Mouse (Mus musculus): ENCODE measurements around the gene Zxdc.

Gene Zxdc
- long read RNA-seq, experiment 1, full-length matches to known transcripts: 1 of 6 reads
- long read RNA-seq, experiment 1, partial matches to known transcripts: 5 of 6 reads
- long read RNA-seq, experiment 1, other reads (novel, unspliced or antisense): 0 of 6 reads
- long read RNA-seq, experiment 2, full-length matches to known transcripts: 1 of 7 reads
- long read RNA-seq, experiment 2, partial matches to known transcripts: 5 of 7 reads
- long read RNA-seq, experiment 2, other reads (novel, unspliced or antisense): 1 of 7 reads

DNA sequence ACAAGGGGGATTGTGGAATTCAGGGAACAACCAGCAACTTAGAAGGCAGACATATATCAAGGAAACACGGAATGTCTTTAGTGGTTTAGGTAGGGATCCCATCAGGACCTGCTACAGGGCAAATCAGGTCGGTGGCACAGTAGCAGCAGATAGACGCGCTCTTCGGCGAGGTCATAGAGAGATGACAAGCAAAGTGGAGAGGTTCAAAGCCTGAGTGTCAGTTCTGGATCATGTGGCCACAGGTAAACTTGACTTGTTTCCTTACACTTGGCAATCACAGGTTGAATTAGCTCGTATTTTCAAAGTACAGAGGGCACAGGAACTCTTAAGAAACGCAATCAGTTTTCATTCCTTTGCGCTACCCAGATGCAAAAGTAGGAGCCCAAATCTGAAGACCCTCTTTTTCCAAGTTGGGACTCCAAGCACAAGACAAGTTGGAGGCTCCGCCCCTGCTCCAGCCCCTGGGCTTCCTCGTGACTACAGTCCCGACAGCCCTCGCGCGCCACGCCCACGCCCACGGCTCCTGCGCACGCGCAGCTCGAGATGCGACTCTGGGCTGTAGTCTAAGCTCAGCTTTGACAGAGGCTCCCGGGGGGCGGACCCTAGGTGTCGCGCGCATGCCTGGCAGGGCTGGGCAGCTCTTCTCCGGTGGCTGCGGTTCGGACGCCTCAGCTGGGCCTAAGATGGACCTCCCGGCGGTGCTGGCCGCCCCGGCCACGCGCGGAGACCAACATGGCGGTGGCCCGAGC is at the start of gene Zxdc:
Gene Zxdc (plus strand): TSS at position 517 of the 749 bp plus-strand sequence.
- intact Hi-C loops (cut with DNase I): no loop called here

- intact Hi-C loops (cut with DNase I): loop anchor here (10.0 kb wide), 1 partner anchor 636 kb away; no protein-coding TSS in a partner anchor
These were observed 48.9 kb upstream of the Zxdc start for GRCm38 (mm10) chr6:90320429-90320828.

DNA sequence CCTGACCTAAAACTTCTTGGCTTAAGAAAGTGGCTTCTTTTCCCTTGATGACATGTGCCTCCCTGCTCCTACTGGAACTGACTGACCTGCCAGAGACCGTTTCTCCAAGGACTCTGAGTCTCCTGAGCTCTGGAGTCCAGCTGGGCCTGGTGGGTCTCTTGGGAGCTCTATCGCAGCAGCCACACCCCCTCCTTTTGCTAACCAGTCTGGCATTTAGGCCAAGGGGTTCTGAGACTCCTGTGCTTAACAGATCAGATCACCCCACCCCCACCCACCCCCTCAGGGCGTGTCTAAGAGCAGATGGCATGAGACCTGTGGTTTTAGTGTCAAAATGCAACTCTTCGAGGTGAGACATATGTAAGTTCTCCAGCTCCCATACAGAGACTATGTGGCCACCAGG is 47.5 kb upstream of the Zxdc start:
- intact Hi-C loops (cut with DNase I): loop anchor here (10.0 kb wide), 1 partner anchor 637 kb away; no protein-coding TSS in a partner anchor

DNA sequence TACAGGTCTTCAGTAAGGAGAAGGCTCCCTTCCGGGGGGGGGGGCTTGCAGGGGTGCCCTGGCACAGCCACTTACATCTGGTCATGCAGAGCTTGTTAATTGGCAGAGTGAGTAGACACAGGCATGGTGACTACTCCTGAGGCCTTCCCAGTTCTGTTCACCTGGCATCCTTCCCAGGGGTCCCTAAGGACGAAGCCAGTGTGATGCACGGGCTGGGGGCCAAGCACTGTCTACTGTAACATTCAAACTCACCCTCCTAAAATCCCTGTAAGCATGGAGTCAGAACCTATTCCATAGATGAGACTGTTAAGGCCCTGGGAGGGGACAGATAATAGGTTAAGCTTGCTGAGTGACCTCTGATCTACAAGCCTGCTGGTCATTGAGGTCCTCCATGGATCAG is 45.3 kb upstream of the Zxdc start:
- intact Hi-C loops (cut with DNase I): loop anchor here (10.0 kb wide), 1 partner anchor 639 kb away; no protein-coding TSS in a partner anchor

- intact Hi-C loops (cut with DNase I): loop anchor here (10.0 kb wide), 1 partner anchor 640 kb away; no protein-coding TSS in a partner anchor
These were observed 44.8 kb upstream of the Zxdc start for GRCm38 (mm10) chr6:90324463-90324862.

- intact Hi-C loops (cut with DNase I): loop anchor here (10.0 kb wide), 1 partner anchor 640 kb away; no protein-coding TSS in a partner anchor
These were observed 44.3 kb upstream of the Zxdc start, which contains the start of gene Chst13 for GRCm38 (mm10) chr6:90324991-90325390. Gene Chst13 (minus strand): TSS chr6:90325185.

- intact Hi-C loops (cut with DNase I): loop anchor here (10.0 kb wide), 1 partner anchor 643 kb away; no protein-coding TSS in a partner anchor
These were observed 41.6 kb upstream of the Zxdc start for GRCm38 (mm10) chr6:90327670-90328069.

GRCm38 (mm10) chr6:90329953-90330352 is 39.3 kb upstream of the Zxdc start:
- intact Hi-C loops (cut with DNase I): loop anchor here (10.0 kb wide), 1 partner anchor 645 kb away; no protein-coding TSS in a partner anchor

DNA sequence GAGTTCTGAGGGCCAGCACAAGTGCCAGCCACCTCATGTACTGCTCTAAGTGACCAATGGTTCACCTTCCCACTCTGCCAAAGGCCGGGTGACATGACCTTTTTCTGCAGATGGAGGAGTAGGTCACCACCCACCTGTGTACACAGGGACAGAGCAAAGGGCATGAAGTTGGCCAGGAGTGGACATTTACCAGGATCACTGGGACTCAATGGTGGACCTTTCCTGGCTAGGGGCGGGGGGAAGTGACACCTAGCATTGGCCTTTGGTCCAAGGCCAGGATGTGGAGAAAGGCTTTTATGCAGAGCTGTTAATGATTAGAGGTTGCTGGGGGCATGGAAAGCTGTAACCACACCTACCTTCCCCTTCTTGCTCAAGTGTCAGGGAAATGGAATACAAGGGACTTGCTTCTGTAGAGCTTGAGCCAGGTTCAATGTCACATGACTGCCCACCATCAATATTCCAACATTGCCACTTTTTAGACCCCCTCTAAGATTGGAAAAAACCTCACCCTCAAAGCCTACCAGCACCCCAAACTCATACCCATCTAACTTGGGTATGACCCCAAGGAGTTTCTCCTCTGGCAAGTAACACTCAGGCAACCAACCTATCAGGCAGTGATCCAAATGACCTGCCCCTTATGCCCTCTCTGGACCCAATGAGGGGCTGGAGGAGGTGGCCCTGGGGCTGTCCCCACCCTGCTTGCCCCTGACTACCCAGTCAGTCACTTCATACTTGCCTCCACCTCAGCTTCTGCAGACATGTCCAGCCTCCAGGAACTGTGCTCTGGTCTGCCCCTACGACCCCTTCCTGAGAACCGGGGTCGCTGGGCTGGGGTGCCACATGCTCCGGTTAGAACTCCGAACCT is 36.5 kb upstream of the Zxdc start, which contains the start of gene Uroc1:
Gene Uroc1 (plus strand): TSS at position 724 of the 865 bp plus-strand sequence.
- intact Hi-C loops (cut with DNase I): no loop called here

DNA sequence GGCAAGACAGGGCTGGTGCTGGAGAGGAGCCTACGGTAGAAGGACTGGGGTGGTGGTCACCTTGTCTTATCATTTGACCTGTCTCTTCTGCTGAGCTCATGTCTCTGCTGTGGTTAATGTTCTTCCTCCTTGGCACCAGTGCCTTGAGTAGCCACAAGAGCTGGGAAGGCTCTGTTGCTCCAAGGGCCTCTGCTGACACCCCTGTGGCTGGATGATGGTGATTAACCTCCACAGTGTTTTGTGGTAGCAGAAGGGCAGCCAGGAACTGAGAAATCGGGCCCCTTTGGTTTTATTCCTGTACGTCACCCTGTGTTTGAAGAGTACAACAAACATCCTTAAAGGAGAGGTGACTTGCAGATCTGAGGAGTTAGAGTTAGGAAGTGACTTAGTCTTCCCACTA is 35.0 kb upstream of the Zxdc start:
- intact Hi-C loops (cut with DNase I): no loop called here

DNA sequence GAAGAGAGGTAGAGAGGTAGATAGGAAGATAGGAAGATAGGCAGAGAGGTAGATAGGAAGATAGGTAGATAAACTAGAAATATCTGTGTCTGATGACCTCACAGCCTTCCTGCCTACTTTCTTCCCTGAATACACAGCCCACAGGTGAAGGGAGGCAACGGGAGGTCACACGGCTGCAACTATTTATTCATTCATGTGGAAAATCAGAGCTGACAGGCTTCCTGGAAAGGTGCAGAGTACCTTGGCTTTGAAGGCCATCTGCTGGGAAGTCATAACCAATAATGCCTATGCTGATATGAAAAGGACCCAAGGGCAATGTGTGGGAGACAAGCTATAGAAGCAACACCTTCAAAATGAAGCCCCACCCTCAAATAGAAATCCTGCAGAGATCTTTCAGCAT is 26.9 kb upstream of the Zxdc start:
- intact Hi-C loops (cut with DNase I): no loop called here

DNA sequence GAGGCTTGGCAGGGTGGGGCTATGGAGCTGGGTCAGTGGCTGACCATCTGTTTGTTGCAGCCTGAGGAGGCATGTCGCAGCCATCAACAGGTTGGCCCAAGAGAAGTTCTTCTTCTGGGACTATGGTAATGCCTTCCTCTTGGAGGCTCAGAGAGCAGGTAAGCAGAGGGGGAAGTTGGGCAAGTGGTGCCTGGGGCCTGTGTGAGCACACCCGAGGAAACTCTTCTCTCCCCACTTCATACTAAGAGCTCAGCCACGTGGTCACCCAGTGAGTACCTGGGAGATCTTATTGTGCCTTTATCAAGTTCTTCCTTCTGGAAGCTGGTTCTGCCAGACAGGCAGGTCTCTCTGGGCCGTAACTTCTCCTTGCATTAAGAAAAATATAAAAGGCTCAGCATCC is 22.1 kb upstream of the Zxdc start:
- intact Hi-C loops (cut with DNase I): no loop called here

DNA sequence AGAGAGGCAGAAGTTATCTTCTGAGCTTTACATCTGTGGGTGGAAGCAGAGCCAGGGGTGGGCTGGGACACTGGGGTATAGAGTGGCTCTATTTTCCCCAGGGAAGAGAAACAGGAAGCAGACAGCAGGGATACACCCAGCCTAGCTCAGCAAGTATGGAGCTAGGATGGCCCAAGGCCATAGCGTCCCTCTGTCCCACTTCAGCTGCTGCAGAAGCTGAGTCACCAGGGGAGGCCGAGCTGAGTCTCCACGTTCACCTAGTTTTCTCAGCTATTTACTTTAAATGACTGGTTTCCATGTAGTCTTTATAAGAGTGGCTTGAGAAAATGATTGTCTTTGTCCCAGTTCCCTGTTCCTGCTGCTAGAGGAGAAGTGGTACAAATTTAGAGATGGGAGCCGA is 20.8 kb upstream of the Zxdc start:
- intact Hi-C loops (cut with DNase I): no loop called here

- intact Hi-C loops (cut with DNase I): no loop called here
These were observed 19.3 kb upstream of the Zxdc start for GRCm38 (mm10) chr6:90350011-90350410.

DNA sequence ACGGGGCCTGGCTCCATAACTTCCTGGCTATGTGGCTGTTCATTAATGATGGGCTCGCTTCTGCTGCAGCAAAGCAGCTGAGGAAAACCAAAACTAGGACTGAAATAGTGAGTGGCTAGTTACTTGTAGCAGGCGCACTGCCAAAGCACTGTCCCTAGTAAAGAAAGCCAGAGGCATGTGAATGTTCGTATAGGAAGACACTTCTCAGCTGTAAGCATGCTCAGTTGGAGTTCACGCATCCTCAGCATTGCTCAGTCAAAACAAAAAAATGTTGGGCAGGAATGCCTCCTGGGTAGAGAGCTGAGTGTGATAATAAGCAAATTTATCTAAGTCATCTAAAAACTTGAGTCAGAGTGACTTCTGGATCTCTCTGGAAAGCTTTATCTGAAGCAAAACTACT is 11.2 kb upstream of the Zxdc start:
- intact Hi-C loops (cut with DNase I): no loop called here

DNA sequence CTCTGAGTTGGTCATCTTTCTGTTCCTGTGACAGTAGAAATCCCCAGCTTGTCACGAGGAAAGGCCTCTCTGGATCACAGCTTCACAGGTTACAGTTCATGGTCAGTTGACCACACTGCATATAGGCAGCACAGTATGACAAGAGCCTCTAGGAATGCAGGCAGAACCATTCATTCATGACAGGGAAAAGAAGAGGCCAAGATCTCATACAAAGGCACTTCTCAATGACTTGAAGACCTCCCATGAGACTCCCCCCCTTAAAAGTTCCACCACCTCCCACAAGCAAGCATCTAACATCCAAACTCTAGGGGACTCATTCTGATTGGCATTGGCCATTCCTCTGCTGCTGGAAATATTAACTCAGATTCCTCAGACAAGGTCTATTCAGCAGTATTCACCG is 9.8 kb upstream of the Zxdc start:
- intact Hi-C loops (cut with DNase I): no loop called here

GRCm38 (mm10) chr6:90360024-90360781 is 9.1 kb upstream of the Zxdc start:
- intact Hi-C loops (cut with DNase I): no loop called here

- intact Hi-C loops (cut with DNase I): no loop called here
These were observed 8.2 kb upstream of the Zxdc start for GRCm38 (mm10) chr6:90360922-90361614.

- intact Hi-C loops (cut with DNase I): no loop called here
These were observed 6.0 kb upstream of the Zxdc start for GRCm38 (mm10) chr6:90363301-90363700.
